8 mouse cellular contexts compared by ENCODE assay signal in genomic region chr8:87715731-87716682, GRCm38 (mm10).
DNase-seq lines count a peak whose midpoint lies in the region; ATAC-seq and TF ChIP-seq lines count a peak whose summit lies in the region.

No protein-coding gene starts in this region.

- peak overlapping the region; percentile 42 for H3K4me2 ChIP-seq in forebrain, embryonic 14.5 days (ENCODE audit: low read length)
- peak overlapping the region; percentile 47 for H3K4me2 ChIP-seq in lung, embryonic 14.5 days

- H3K9ac ChIP-seq in forebrain, embryonic 14.5 days (ENCODE audit: low read length) = peak overlapping the region; percentile 25; the same call in 1 of the 2 replicates
- no peak overlapping the region for H3K9ac ChIP-seq in lung, embryonic 14.5 days

- DNase-seq in ES-CJ7 (ENCODE audit: low read depth, low spot score) = peak; percentile 89
- peak; percentile 20 for DNase-seq in c-Kit-positive CD71-positive TER-119-positive erythroid progenitor cells, embryonic 14.5 days (ENCODE audit: low spot score)
- peak; percentile 87 for DNase-seq in forebrain, embryonic 14.5 days (ENCODE audit: low spot score)
- DNase-seq in heart, postnatal 14 days = peak; percentile 74 to 89
- DNase-seq in layer of hippocampus, adult 18-20 months (ENCODE audit: low spot score in 2 of 2) = peak; percentile 55 to 88
- DNase-seq in lung, embryonic 14.5 days = peak; percentile 93
- DNase-seq in ovary, postnatal 36 days (ENCODE audit: low spot score) = peak; percentile 53
- DNase-seq in thymus, postnatal 4 days = peak; percentile 80

- peaks cover 58% of the 10 kb centered on the region for H3K4me1 ChIP-seq in forebrain, embryonic 14.5 days (ENCODE audit: control insufficient read depth, insufficient read depth, low read length)
- peaks cover 6% of the 10 kb centered on the region; the same call in 1 of the 2 replicates for H3K4me1 ChIP-seq in lung, embryonic 14.5 days (ENCODE audit: insufficient read depth)

- intact Hi-C loops in heart, postnatal 14 days (cut with DNase I) = loop anchor here (2.0 kb wide), 3 partner anchors 31 to 307 kb away; no protein-coding TSS in a partner anchor

- 0 out of 2 replicates have a peak overlapping the region, but pooled peaks have one; percentile 7 for H3K4me3 ChIP-seq in forebrain, embryonic 14.5 days (ENCODE audit: low read depth, low read length)
- H3K4me3 ChIP-seq in lung, embryonic 14.5 days (ENCODE audit: low read depth, low read length) = no peak overlapping the region

- H3K27me3 ChIP-seq in forebrain, embryonic 14.5 days (replicated peaks; ENCODE audit: control insufficient read depth, insufficient read depth, low read length) = no peaks in the 10 kb centered on the region
- no peaks in the 10 kb centered on the region for H3K27me3 ChIP-seq in lung, embryonic 14.5 days (ENCODE audit: insufficient read depth, low read length)

- H3K27ac ChIP-seq in forebrain, embryonic 14.5 days (ENCODE audit: low read depth, low read length) = peak overlapping the region; percentile 85
- H3K27ac ChIP-seq in lung, embryonic 14.5 days (ENCODE audit: low read depth) = 0 out of 2 replicates have a peak overlapping the region, but pooled peaks have one; percentile 19

- ATAC-seq in forebrain, embryonic 14.5 days = peak; percentile 78
- ATAC-seq in lung, embryonic 14.5 days (ENCODE audit: insufficient read depth) = peak; percentile 58; the same call in 1 of the 2 replicates

- peak; percentile 89 for TF ChIP-seq CTCF in lung, embryonic 14.5 days (IDR thresholded peaks at IDR 0.05; ENCODE audit: low read depth)

- no peaks in the 10 kb centered on the region for H3K9me3 ChIP-seq in forebrain, embryonic 14.5 days (replicated peaks; ENCODE audit: control insufficient read depth, low read length)
- H3K9me3 ChIP-seq in lung, embryonic 14.5 days (ENCODE audit: low read depth, low read length) = no peaks in the 10 kb centered on the region

- no peaks in the 10 kb centered on the region for H3K36me3 ChIP-seq in forebrain, embryonic 14.5 days (ENCODE audit: control insufficient read depth, insufficient read depth, low read length)
- no peaks in the 10 kb centered on the region for H3K36me3 ChIP-seq in lung, embryonic 14.5 days (ENCODE audit: insufficient read depth)

- 6% methylated on average over 24 of the region's 24 CpGs for WGBS in forebrain, embryonic 14.5 days
- 14% methylated on average over 24 of the region's 24 CpGs for WGBS in lung, embryonic 14.5 days

Comparison
In these comparisons a context has a peak if more than half of its experiments do, and no peak if none do; other contexts are left out.
1. DNase-seq: peak in every context shown above with its lines; median percentile 93 in lung, embryonic 14.5 days; 89 in ES-CJ7; 87 in forebrain, embryonic 14.5 days; 82 in heart, postnatal 14 days; 80 in thymus, postnatal 4 days; 72 in layer of hippocampus, adult 18-20 months; 53 in ovary, postnatal 36 days; 20 in c-Kit-positive CD71-positive TER-119-positive erythroid progenitor cells, embryonic 14.5 days.